Mouse (Mus musculus) spleen, postnatal 4 days (tissue): ENCODE measurements around the gene Zfp868.
A peak's percentile ranks its signal among the peaks of the same experiment; 100 is the strongest.
"Not testable (repeated sequence)": the region's sequence is repeated elsewhere in the genome, so short reads cannot be mapped to it uniquely, and the experiment has no call there.

ENCODE experiments used
- DNase-seq, 2 experiments: peaks; one replicate each; pipeline ENCODE4 v3.0.0; 2022; ENCODE audit warnings: low spot score in 2 of 2

Gene Zfp868

DNA sequence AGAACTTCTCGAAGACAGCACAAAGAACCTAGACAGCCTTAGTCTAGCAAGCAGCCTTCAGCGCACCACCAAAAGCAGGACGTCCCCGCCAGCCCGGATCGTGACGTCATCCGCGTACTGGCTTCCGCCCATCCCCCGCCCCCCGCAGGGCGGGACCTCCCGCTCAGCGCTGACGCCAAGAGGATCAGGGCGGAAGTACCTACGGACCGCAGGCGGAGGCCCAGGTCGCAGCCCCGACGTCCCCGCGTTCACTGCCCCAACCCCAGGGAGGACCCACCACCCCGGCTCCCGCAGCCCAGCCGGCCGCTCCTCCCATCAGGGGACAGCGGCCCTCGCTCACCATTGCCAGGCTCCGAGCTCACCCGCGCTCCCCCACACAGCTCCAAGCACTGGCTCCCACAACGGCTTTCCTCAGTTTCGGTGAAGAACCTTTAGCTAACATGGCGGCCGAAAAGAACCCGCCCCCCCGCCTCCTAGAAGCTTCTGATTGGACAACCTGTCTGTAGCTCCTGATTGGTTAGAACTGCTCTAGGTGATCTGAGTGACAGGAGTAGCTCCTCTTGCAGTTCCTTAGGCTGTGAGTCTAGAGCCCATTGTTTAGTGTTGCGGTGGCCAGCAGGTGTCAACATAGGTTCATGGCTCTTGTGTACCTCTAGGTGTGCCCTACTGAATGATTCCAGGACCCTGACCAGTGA, at the start of gene Zfp868:
Zfp868 (minus strand) TSS at position 454 of the 695 bp plus-strand sequence.
- peak; percentile 98 to 99 for DNase-seq

DNA sequence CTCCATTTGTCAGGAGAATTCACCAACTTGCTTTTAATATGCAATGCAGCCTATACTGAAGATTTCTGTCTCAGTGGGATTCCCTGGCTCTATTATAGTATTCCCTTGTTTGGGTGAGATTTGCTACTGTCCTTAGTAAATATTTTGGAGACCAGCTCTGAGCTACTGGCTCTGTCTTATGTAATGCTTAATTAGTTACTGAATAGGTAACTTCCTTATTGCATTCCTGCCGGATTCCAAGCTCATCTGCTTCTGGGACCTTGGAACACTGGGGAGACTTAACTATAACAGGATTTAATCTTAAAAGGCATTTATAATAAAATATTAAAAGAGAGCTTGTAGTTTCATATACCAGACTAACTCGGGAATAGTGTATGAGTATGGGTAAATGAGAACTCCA, 39.7 kb upstream of the Zfp868 start:
- not testable (repeated sequence) for DNase-seq

DNA sequence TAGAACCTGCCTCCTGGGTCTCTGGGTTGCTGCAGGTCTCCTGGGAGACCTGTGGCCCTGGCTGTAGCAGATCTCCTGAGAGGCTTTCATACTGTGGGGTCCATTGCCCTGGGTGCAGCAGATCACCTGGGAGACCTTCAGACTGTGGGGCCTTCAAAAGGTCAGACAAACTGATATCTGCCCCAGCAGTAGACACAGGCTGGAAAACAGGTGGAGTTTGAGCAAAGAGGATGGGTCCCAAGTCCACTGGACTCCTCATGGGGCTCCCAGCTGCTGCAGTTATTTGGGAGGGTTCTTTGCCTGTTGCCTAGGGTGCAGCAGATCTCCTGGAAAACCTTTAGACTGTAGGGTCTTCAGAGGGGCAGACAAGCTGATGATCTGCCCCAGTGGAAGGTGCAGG, 35.9 kb upstream of the Zfp868 start:
- DNase-seq: no peak

DNA sequence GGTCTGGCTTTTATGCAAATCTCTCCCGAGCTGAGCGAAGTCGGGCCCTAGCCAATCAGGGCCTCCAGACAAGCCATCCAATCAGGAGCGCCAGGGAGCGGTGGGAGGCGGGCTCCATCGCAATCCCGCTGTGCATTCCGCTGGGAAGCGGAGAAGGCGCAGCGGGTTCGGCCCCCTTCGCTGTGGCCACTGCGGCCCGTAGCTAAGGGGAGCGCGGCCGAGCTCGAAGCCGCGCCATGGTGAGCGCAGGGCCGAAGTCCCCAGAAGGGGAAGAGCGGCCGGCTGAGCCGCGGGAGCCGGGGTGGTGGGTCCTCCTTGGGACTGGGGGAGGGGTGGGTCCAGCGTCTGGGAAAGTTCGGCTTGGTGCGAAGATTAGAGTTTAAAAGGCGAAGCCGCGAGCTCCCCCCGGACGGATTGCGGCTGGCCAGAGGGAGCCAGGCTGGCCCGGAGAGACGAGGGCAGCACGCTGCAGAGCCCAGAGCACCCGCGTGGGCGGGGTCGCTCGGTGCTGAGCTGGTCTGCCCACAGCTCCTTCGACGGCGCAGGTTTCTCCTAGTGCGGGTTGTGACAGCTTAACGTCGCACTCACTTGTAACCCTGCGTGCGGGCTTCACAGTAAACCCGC, 29.1 kb upstream of the Zfp868 start, which contains the start of gene Zfp964:
Zfp964 (plus strand) TSS at position 122 of the 624 bp plus-strand sequence.
- DNase-seq: peak; percentile 72 to 80

DNA sequence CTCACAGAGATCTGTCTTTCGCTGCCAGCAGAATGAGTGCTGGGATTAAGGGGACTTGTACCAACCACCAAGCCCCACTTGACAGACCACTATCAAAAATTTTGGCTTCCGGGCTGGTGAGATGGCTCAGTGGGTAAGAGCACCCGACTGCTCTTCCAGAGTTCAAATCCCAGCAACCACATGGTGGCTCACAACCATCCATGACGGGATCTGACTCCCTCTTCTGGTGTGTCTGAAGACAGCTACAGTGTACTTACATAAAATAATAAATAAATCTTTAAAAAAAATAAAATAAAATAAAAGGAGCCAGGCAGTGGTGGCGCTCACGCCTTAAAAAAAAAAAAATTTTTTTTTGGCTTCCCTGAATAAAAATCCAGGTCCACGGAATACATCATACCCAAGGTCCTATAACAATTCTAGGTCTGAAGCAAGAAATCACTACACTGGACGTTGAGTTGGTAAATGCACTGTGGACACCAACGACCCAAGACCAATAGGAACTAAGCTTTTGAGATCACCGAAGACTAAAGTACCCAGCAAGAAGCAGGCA, 28.5 kb upstream of the Zfp868 start:
- peak in 1 of 2 experiments; percentile 6 for DNase-seq

DNA sequence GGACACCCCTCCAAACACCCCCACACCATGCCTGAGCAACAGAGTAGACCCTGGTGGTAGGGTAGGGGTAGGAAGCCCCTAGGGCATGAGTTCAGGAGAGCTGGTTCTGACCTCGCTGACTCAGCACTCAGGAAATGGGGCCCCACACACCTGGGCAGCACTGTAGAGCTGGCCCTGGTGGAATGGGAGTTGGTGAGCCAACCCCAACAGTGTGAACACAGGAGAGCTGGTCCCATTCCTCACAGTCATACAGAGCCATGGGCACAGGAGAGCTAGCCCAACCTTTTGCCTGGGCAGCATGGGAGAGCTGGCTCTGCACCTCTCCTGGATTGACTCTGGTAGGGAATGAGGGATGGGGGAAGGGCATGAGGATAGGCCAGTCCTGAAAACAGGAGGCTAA, 7.3 kb downstream of the Zfp868 start:
- no peak for DNase-seq

DNA sequence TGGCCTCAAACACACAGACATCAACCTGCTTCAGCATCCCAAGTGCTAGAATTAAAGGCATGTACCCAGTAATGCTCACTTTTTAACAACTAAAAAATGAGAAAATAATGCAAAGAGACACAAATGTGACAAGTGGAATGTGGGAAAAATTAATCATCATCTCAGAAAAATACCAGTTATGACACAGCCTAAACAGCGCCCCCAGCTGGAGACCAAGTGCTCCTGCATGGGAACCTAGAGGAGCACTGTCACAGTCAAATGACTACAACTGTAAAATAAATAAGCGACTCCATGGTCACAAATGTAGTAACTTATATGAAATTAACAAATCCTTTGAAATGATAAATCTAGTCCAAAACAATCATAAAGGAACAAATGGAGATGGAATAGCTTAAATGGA, 10.7 kb downstream of the Zfp868 start:
- DNase-seq: no peak

DNA sequence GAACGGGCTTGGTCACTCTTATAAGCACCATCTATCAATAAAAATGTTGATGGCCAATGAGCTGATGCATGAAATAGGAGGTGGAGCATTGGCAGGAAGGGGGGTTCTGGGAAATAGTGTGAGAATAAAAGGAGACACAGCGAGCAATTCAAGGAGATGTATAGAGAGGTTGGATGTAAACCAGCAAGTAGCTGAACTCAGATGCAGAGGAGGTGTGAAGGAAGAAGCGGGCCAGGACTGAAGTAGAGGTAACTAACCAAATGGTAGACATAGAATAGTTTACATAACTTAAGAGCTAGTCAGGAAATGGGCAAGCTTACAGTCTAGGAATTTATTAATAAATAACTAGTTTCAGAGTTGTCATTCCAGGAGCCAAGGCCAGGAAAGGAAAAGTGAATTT, 27.8 kb downstream of the Zfp868 start:
- DNase-seq: not testable (repeated sequence)

DNA sequence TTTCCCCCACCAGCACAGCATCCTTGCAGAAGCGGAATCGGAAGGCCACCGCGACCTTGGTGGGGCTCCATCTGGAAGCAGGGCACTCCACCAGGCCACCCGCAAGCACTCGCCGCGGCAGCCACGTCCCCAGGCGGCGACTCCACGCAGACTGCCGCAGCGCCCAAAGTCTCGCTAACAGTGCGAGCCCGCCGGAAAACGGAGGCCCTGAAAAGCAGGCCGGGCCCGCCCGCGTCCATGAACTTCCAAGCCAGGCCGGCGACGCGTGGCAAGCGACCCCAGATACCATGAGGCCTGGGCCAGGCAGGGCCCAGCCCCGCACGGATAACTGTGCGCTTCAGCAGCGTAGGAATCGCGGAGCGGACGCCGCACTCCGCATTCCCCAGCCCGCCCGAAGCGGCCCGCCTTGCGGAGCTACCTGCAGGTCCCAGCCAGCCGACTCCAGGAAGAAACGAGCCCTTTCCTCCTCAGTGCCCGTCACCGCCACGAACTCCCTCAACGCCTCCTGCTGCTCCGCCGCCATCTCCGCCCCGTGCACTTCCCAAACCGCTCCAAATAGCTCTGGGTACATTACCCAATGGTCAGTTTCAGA, 40.6 kb downstream of the Zfp868 start:
- DNase-seq: peak; percentile 19 to 72

DNA sequence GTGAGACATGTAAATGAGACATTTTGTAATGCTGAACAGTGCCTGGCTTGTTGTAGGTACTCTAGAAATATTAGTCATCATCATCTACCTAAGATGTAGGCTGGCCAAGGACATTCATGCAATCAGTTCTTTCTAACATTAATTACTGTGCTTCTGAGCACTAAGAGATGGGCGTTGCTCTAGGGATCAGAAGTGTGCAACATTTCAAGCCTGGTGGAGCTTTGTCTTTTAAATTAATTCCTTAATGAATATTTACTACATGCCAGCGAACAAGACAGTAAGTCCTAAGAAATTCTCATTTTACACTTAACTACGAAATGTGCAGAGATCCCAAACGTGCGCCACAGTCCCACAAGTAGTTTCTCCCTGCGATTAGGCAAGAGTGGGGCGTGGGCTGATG, 41.1 kb downstream of the Zfp868 start:
- DNase-seq: not testable (repeated sequence)
